Mouse (Mus musculus): Measurements from ENCODE around the gene Sh3bp5.
"Not testable (repeated sequence)": the region's sequence is repeated elsewhere in the genome, so short reads cannot be mapped to it uniquely, and the experiment has no call there.

The Sh3bp5 gene

DNA sequence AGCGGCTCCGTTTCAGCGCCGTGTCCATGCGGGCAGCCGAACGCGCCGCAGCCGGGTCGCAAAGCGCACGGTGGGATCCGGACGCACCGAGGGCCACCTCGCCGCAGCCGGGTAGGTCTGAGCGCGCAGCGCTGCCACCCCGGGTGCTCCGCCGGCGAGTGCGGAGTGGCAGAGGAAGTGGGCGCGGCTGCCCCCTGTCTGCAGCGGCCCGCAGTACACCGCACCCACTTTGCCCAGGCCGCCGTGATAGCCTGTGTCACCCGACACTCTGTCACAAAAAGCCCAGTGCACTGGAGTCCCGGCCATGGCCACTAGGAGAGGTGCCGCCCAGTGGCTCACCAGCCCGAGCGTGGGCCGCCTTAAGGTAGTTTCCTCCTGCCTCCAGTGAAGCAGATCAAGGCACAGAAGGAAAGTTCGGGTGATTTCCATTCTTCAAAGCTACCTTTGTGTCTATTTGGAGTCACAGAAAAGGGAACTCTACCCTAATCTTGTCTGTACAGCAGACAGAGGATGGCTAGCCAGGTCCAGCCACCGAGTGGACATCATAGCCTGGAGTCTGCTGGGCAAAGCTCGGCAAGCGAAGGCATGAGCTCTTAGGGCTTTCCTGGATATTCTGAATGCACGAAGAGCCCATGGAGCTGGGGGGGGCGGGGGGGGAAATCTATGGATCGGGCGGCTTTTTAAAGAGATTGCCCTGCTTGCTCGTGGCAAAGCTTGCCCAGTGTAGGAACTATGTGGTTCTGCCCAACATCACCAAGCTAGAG is at the start of gene Sh3bp5:
Gene Sh3bp5 (minus strand): TSS at position 149 of the 764 bp plus-strand sequence.
- DNase-seq (ENCODE audit: low spot score in 2 of 2): peak; percentile 82 to 91

DNA sequence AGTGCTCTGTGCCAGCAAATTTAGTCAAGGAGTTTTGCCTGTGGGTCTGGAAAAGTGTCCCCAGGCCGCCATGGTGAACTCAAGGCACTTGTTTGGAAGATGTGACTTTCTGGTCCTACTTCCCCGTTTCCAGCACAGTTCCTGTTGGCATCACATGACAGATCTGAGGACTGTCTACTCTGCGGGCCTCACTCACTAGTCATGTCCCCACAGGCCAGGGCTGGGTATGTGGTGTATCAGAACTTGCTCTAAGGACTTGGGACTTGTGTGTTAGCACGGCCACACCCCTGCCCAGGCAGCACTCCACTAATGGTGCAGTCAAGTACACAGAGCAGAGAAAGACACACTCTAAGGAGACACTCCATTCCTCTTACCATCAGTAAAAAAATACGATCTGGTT is 46.5 kb upstream of the Sh3bp5 start:
- no peak for DNase-seq (ENCODE audit: low spot score in 2 of 2)

GRCm38 (mm10) chr14:31473297-31473696 is 37.4 kb upstream of the Sh3bp5 start:
- DNase-seq (ENCODE audit: low spot score in 2 of 2): no peak

- DNase-seq (ENCODE audit: low spot score in 2 of 2): peak in 1 of 2 experiments; percentile 58
Observed at GRCm38 (mm10) chr14:31472451-31473061, 36.7 kb upstream of the Sh3bp5 start.

DNA sequence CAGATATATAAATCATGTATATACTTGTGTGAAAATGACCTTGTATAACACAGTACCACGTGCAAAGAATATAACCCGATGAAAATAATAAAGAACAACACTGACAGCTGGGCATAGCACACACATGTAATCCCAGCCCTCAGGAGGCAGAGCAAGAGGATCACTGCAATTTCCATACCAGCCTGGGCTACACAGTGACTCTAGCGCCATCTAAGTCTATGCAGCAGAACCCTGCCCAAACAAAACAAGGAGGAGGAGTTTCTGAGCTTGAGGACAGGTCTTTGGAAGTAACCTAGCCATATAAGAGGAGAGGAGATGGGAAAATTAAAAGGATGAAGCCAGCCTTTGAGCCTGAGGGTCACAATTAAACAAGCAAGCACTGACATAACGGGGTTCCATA is 33.8 kb upstream of the Sh3bp5 start:
- no peak for DNase-seq (ENCODE audit: low spot score in 2 of 2)

DNA sequence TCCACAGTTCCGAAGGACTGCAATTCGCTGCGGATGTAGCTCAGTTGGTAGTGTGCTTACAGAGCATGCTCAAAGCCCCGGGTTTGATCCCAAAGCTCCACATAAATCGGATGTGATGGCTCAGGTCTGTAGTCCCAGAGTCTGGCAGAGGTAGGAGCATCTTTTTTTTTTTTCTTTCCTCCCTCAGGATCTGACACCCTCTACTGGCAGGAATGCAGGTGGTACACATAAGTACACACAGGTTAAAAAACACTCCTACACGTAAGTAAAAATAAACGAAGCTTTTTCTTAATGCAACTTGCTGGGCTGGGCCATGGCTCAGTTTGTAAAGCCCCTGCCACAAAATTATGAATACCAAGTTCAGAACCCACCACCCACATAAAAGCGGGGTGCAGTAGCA is 28.3 kb upstream of the Sh3bp5 start:
- DNase-seq (ENCODE audit: low spot score in 2 of 2): no peak

- DNase-seq (ENCODE audit: low spot score in 2 of 2): no peak
Observed at GRCm38 (mm10) chr14:31462886-31463285, 27.0 kb upstream of the Sh3bp5 start.

GRCm38 (mm10) chr14:31462226-31462625 is 26.3 kb upstream of the Sh3bp5 start:
- DNase-seq (ENCODE audit: low spot score in 2 of 2): not testable (repeated sequence)

GRCm38 (mm10) chr14:31458006-31458405 is 22.1 kb upstream of the Sh3bp5 start:
- no peak for DNase-seq (ENCODE audit: low spot score in 2 of 2)

DNA sequence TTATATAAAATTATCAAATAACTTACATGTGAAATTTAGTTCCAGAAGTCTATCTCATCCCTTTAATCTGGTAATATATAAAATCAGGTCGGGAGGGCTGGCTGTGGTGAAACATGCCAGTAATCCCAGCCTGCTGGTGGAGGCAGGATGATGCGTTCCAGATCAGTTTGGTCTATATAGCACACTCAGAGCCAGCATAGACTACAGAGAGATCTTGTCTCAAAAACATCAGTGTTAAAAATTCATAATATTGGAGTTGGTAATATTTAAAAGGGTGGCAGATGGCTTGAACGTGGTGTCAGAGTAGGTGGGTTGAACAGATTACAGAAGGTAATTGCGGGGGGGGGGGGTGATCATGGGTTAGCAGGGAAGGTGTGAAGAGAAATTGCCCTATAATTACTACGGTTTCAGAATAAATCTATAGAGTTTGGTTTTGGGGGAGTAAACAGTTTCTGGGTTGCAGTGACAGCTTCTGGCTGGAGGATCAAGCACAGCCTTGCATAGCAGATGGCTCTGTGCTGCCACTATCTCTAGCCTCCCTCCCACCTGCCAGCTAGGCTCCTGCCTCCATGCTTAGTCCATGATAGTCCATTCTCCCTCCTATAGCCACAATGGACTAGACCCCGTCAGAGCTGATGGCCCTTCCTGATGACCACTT is 20.3 kb upstream of the Sh3bp5 start:
- DNase-seq (ENCODE audit: low spot score in 2 of 2): no peak

DNA sequence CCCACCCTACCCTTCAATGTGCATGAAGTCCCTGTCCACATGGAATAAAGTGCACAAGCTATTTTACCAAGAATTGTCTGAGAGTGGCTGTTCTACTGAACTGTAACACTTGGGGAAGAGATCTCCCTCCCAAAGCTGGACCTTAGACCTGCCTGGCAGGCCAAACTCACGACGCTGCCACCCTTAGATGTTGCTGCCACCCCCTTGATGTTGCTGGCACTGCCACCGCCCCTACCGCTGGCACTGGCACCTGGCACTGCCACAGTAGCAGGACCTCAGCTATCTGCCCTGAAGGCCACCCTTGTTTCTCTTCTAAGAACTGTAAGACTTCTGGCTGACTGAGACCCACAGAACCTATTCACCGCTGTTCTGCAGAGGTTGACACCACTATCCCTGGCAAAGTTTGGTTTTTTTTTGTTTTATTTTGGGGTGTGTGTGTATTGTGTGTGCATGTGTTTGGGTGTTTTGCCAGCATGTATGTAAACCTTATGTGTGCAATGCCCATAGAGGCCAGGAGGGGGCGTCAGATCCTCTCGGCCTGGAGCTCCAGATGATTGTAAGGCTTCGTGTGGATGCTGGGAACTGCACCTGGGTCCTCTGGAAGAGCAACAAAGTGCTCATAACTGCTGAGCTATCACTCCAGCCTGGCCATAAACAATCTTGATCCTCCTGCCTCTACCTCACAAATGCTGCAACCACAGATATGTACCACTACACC is 19.1 kb upstream of the Sh3bp5 start:
- DNase-seq (ENCODE audit: low spot score in 2 of 2): no peak

- DNase-seq (ENCODE audit: low spot score in 2 of 2): not testable (repeated sequence)
Observed at GRCm38 (mm10) chr14:31453946-31454345, 18.1 kb upstream of the Sh3bp5 start.

GRCm38 (mm10) chr14:31448994-31449393 is 13.1 kb upstream of the Sh3bp5 start:
- no peak for DNase-seq (ENCODE audit: low spot score in 2 of 2)

DNA sequence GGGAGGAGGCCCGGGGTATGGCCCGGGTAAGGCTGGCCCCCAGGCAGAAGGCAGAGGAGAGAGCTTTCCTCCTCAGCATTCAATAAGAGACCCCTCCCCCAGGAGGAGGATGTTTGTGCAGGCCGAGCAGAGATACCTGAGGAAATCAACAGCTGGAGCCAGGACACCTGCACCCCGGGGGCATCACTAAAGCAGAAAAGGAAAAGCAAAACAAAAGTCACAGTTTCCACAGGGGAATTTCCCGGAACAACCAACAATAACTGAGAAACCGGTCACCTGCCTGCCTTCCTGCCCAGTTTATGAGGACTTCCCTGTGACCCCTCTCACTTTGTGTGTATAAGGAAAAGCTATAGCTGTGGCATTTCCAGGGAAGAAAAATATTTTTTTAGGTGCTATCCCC is 7.7 kb upstream of the Sh3bp5 start:
- no peak for DNase-seq (ENCODE audit: low spot score in 2 of 2)

DNA sequence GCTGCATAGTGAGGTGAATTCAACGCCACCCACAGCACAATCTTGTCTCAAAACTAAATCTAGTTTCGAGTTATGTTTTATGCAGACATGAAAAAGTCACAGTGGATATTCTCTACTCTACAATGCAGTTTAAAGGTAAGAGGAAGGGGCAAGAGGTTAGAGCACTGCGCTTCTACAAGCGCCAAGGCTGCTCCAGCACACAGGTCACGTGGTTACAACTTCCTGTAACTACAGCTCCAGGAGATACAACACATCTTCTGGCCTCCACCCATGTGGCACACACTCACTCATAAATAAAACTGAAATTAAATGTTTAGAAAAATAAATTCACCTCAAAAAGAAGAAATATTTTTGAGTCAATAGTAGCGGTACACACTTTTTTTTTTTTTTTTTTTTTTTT is 4.8 kb upstream of the Sh3bp5 start:
- no peak for DNase-seq (ENCODE audit: low spot score in 2 of 2)

DNA sequence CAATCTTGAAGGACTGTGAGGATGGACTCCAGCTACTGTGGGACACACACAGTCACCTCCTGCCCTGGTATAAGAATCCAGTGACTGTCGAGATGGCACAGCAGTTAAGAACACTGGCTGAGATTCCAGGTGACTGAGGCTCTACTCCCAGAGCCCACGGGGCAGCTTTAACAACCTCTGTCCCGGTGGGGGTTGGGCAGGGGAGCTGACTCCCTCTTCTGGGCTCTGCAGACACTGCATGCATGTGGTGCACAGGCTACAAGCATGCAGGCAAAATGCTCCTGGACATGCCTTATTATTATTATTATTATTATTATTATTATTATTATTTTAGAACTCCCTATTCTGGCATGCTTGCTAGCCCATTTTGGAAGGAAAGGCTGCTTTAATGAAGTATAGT is 4.4 kb upstream of the Sh3bp5 start:
- no peak for DNase-seq (ENCODE audit: low spot score in 2 of 2)

- no peak for DNase-seq (ENCODE audit: low spot score in 2 of 2)
Observed at GRCm38 (mm10) chr14:31439279-31439678, 3.4 kb upstream of the Sh3bp5 start.

- no peak for DNase-seq (ENCODE audit: low spot score in 2 of 2)
Observed at GRCm38 (mm10) chr14:31437826-31438529, 2.1 kb upstream of the Sh3bp5 start.

- DNase-seq (ENCODE audit: low spot score in 2 of 2): no peak
Observed at GRCm38 (mm10) chr14:31435018-31435915, 611 bp downstream of the Sh3bp5 start.

- no peak for DNase-seq (ENCODE audit: low spot score in 2 of 2)
Observed at GRCm38 (mm10) chr14:31434426-31434825, 1.5 kb downstream of the Sh3bp5 start.

All from spleen, postnatal 14 days (tissue).